Mouse (Mus musculus) ES-CJ7 (cell line): ENCODE results near the gene Pde8b.

Experiments
- DNase-seq: peaks from one replicate; pipeline ENCODE4 v3.0.0; 2011; ENCODE audit warnings: low read depth, low spot score

Gene Pde8b

GRCm38 (mm10) chr13:95140460-95141079 lies 109.6 kb downstream of the Pde8b start:
- no peak for DNase-seq

DNA sequence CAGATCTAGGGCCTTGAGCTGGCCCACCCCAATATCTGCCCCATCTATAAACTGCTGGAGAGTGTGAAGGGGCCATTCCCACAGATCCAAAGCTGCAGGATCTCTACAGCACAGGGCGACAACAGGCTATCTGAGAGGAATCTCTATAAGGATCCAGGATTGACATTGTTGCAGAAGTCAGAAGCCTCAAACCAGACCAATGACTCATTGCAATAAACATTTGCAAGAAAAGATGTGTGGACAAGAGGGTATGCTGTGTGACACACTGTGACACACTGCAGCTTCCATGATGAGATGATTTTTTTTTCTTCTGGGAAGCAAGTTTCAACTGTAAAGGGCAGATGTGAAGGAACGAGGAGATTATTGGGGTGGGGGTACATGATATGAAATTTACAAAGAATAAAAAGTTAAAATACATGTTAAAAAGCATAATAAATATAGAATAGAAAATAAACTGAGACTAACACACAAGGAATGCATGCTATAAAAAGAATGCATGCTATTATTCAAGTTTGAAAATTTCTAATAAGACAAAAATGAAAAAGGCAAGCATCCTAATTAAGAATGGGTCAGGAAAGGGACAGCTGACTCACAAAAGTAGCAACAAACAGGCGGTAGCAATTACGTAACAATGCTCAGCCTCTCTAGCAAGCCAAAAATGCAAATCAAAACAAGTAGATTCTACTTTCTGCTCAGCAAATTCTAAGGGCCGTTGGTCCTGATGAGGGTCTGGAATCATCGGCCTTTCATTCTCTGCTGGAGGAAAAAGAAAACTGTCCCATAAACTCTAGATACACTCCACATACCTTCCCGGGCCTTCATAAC lies 114.6 kb downstream of the Pde8b start:
- DNase-seq: no peak

GRCm38 (mm10) chr13:95131848-95132247 lies 118.3 kb downstream of the Pde8b start:
- no peak for DNase-seq

GRCm38 (mm10) chr13:95131041-95131440 lies 119.1 kb downstream of the Pde8b start:
- DNase-seq: no peak

DNA sequence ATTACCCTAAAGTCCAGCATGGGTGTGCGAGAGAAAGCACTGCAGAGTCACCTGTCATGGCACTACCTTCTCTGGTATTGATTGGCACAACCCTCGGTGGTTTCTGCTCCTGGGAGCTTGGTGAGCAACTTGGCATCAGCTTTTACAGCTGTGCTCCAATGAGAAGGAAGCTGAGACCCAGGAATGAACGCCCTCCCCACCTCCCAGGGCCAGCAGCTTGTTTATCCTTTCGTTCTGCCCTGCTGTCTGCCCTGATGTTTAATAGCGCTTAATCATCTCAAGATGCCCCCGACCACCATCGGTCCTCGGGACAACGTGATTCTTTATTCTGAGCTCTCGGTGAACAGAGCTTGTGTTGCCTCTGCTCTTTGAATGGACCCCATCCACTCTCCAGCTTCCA lies 122.8 kb downstream of the Pde8b start:
- no peak for DNase-seq

DNA sequence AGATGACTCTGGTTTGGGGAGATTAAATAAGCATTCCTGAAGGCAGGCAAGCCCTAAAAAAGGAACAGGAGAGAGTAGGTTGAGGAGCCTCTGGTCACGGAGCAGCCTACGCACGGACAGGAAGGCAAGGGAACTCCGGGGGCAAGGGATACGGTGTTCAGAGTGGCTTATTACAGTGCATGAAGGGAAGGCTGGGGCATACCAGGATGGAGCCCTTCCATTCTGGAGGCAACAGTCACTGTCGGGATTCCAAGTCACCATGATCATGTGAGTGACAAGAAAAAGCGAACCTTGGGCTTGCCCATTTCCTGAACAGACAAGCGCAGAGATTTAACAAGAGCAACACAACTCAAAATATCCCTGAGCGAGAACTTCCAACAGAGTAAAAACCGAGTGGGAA lies 123.3 kb downstream of the Pde8b start:
- no peak for DNase-seq

- DNase-seq: no peak
Measured at GRCm38 (mm10) chr13:95125546-95126215, 124.5 kb downstream of the Pde8b start.

- DNase-seq: no peak
Measured at GRCm38 (mm10) chr13:95120570-95120969, 129.6 kb downstream of the Pde8b start.

DNA sequence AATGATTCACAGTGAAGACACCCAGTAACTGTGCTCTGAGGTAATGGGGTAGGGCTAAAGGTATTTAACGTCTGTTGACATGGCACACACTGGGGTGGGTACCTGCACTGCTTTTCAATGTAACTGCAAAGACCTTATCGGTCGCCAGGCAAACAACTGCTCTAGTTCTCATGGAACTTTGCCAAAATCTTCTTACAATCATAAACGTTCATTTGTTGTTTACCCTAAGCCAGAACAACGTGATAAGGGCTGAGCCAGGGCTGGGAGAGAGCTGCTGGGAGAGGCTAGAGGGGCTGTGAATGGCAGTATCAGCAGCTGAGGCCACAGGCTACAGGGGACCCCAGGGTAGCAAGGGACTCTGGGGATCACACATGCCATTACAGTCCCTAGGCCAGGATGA lies 136.4 kb downstream of the Pde8b start:
- DNase-seq: no peak

- DNase-seq: no peak
Measured at GRCm38 (mm10) chr13:95109555-95109954, 140.6 kb downstream of the Pde8b start.

DNA sequence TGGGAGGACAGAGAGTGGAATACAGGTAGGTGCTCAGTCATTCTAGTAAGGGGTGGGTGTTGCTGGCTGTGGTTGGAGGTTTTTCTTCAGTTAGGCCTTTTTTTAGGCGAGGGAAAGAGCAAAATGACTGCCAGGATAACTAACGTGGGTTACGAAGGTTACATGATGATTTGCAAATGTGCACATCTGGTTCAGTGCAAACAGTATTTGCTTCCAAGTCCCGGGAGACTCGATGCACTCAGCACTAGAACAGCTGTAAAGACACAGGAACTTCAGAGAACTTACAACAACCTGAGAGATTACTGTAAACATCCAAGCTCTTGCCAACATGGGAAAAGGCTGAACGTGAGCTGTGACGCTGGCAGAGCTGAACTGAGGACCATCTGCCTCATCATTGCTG lies 142.1 kb downstream of the Pde8b start:
- no peak for DNase-seq

DNA sequence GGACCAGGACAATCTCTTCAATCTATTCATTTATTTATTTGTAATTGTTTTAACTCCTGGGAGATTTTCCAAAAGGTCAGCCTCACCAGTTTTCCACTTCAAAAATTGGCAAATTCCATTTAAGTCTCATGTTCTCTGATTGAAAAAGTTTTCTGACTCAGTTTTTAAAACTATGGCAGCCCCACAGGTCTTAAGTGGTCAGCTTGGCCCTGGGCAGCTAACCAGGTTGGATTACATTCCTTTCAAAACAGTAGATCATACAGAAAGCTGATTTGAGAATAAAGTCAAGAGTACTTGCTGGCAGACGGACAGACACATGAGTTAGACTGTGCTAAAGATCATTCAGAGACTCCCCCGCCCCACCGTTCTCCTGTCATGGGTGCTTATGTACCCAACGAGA lies 145.3 kb downstream of the Pde8b start:
- DNase-seq: no peak

DNA sequence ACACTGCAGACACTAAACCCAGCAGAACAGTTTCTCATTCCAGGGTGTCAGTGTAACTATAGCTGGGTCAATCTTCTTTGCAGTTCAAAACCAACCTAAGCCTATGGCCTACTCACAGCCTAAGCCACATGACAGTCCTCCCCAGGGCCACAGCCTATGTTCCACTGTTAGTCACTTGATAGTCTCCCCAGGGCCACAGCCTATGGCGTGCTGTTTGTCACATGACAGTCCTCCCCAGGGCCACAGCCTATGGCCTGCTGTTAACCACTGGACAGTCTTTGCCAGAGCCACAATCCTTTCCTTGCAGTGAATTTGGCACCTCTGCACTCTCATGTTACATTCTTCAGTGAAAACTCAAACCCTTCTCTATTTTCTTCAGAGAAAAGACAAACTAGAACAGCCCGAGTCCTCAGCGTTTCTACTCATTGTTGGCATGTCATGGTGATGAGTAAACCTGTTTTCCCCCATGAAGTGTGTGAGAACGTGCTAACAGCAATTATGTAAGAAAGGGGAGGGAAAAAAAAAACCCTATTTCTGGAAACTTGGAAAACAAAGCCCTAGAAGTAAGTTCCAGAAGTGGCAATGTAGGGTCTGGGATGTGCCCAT lies 147.0 kb downstream of the Pde8b start:
- DNase-seq: no peak

DNA sequence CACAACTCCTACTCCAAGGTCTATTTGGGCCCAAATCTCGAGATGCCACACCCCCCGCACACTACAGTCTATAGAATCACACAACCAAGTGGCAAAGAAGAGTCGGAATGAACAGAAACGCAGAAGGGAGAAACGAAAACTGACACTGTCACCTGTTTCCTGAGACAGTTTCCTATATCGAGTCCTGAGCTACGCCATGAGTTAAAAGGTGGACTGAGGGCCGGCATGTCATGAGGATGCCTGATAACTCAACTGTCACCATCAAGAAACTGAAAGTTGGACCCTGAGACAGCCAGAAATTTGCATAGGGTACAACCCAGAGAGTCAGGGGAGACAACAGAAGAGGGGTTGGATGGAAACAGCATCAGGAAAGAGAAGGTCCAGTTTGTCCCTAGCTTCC lies 148.8 kb downstream of the Pde8b start:
- no peak for DNase-seq

GRCm38 (mm10) chr13:95098931-95099720 lies 151.0 kb downstream of the Pde8b start:
- DNase-seq: no peak

DNA sequence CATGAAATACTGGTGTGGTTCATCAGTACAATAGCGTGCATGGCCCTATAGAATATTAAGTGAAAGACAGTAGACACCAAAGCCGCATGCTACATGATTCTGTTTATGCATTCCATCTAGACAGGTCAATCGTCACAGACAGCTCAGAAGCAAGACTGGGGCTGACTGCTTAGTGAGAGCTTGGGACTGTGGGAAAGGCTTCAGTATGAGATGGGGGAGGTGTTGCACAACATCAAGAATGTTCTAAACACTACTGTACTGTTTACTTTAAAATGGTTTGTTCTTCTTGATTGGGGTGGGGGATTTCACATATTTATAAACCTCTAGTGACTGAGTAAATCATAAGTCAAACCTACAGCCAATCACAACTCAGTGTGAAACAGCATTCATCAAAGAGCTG lies 153.5 kb downstream of the Pde8b start:
- no peak for DNase-seq

GRCm38 (mm10) chr13:95095860-95096259 lies 154.3 kb downstream of the Pde8b start:
- no peak for DNase-seq

GRCm38 (mm10) chr13:95091546-95092445 lies 158.3 kb downstream of the Pde8b start:
- no peak for DNase-seq

DNA sequence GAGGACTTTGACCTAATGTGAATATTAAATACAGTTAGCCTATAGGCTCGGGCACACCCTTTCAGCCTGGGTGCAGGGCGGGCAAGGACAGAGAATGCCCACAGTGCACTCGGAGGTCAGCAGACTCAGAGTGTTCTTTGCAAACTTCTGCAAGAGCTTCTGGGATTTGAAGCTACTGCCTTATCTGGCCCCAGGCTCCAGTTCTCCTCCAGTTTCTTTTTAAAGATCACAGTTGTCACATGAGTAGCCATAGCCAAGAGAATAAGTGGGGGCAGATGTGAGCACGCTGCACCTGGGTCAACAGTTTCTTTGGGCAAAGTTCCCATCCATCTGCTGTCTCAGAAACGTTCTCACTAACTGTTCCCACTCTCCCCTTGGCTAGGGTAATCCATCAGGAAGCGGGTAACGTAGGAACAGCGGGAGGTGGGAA lies 162.8 kb downstream of the Pde8b start:
- DNase-seq: no peak

DNA sequence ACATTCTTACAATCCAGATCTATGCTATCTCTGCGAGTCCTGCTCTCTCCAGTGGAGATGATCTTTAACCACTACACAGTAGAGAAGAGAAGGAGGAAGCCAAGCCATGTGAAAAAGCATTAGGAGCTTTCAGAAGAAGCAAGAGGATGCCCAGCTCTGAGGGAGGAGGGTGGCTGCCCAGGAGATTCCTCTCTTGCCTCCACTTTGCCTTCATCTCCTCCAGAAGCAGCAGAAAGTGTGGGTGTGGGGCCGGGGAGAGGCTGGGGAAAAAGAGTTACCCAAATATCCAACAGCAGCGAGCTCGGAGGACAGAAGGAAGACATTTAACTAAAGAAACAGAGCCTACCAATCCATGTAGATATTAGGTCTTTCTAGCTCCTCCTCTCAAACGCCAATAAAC lies 164.1 kb downstream of the Pde8b start:
- DNase-seq: no peak
